Mouse (Mus musculus) cerebellum, postnatal 10 days (tissue): ENCODE measurements around the gene Cavin1.
A peak's percentile ranks its signal among the peaks of the same experiment; 100 is the strongest.

Experiments
- DNase-seq, 2 experiments: peaks; one replicate each; pipeline ENCODE4 v3.0.0; 2021; ENCODE audit warnings: mixed read lengths in 2 of 2

The Cavin1 gene

GRCm38 (mm10) chr11:100949540-100949939 lies 21.1 kb downstream of the Cavin1 start:
- no peak for DNase-seq

GRCm38 (mm10) chr11:100948317-100948716 lies 22.4 kb downstream of the Cavin1 start:
- DNase-seq = no peak

GRCm38 (mm10) chr11:100947548-100947947 lies 23.1 kb downstream of the Cavin1 start:
- no peak for DNase-seq

- DNase-seq = peak; percentile 57 to 69
Observed at GRCm38 (mm10) chr11:100946862-100947261, 23.8 kb downstream of the Cavin1 start.

GRCm38 (mm10) chr11:100942388-100942787 lies 28.3 kb downstream of the Cavin1 start:
- no peak for DNase-seq

GRCm38 (mm10) chr11:100939512-100940151 lies 31.1 kb downstream of the Cavin1 start, which contains the start of gene Stat3:
Gene Stat3 (minus strand): TSS chr11:100939540.
- peak; percentile 100 for DNase-seq

GRCm38 (mm10) chr11:100938711-100939511 lies 31.8 kb downstream of the Cavin1 start:
- DNase-seq = peak in 1 of 2 experiments; percentile 26

- DNase-seq = no peak
Observed at GRCm38 (mm10) chr11:100938112-100938511, 32.6 kb downstream of the Cavin1 start.

GRCm38 (mm10) chr11:100937295-100937694 lies 33.4 kb downstream of the Cavin1 start:
- no peak for DNase-seq

GRCm38 (mm10) chr11:100935373-100936355 lies 35.0 kb downstream of the Cavin1 start:
- peak; percentile 61 to 65 for DNase-seq

- no peak for DNase-seq
Observed at GRCm38 (mm10) chr11:100931254-100931921, 39.3 kb downstream of the Cavin1 start.

- no peak for DNase-seq
Observed at GRCm38 (mm10) chr11:100930611-100931010, 40.1 kb downstream of the Cavin1 start.

- DNase-seq = no peak
Observed at GRCm38 (mm10) chr11:100927386-100927785, 43.3 kb downstream of the Cavin1 start.

- DNase-seq = no peak
Observed at GRCm38 (mm10) chr11:100924386-100924919, 46.2 kb downstream of the Cavin1 start.

- DNase-seq = no peak
Observed at GRCm38 (mm10) chr11:100920887-100921624, 49.6 kb downstream of the Cavin1 start.

GRCm38 (mm10) chr11:100918007-100918406 lies 52.7 kb downstream of the Cavin1 start:
- DNase-seq = no peak

GRCm38 (mm10) chr11:100916432-100916971 lies 54.2 kb downstream of the Cavin1 start:
- no peak for DNase-seq

- no peak for DNase-seq
Observed at GRCm38 (mm10) chr11:100915063-100915462, 55.6 kb downstream of the Cavin1 start.

GRCm38 (mm10) chr11:100914415-100914814 lies 56.3 kb downstream of the Cavin1 start:
- peak; percentile 52 to 55 for DNase-seq

GRCm38 (mm10) chr11:100912401-100913155 lies 58.1 kb downstream of the Cavin1 start:
- no peak for DNase-seq
